Mouse (Mus musculus) neural tube, embryonic 11.5 days (tissue): ENCODE measurements around the gene Knl1. TPM values are rescaled to one million over a fixed set of nuclear protein-coding genes. Genes with fewer than 3 reads are reported as not detected.

Experiments
- ATAC-seq: fragments of 200-750 bp; cut with Nextera tagmentation; 2 replicates; pipeline ENCODE4 v1.8.0; 2017; ENCODE audit warnings: moderate number of reproducible peaks, mild to moderate bottlenecking, moderate TSS enrichment, moderate library complexity; ENCODE audit not compliant: insufficient read depth, low FRiP score, low TSS enrichment
- DNase-seq: peaks from one replicate; pipeline ENCODE4 v3.0.0-alpha.2; 2015; ENCODE audit warnings: low spot score
- H3K27ac ChIP-seq: fragments of 300-500 bp; sonication (generic); 2 replicates; pipeline ENCODE4 v1.5.1; 2014; ENCODE audit warnings: low read depth, mild to moderate bottlenecking, low read length
- H3K27me3 ChIP-seq: fragments of 300-500 bp; sonication (generic); 2 replicates; pipeline ENCODE4 v1.6.1; 2014; ENCODE audit warnings: mild to moderate bottlenecking, low read length, mixed read lengths; ENCODE audit not compliant: control insufficient read depth, insufficient read depth
- H3K36me3 ChIP-seq: fragments of 300-500 bp; sonication (generic); 2 replicates; pipeline ENCODE4 v1.6.1; 2014; ENCODE audit warnings: mild to moderate bottlenecking, low read length, moderate library complexity, mixed read lengths; ENCODE audit not compliant: control insufficient read depth, insufficient read depth
- H3K4me1 ChIP-seq: fragments of 300-500 bp; sonication (generic); 2 replicates; pipeline ENCODE4 v1.6.1; 2014; ENCODE audit warnings: low read length, mixed read lengths; ENCODE audit not compliant: control insufficient read depth, insufficient read depth
- H3K4me2 ChIP-seq: fragments of 300-500 bp; sonication (generic); 2 replicates; pipeline ENCODE4 v1.6.1; 2014; ENCODE audit warnings: low read depth, mild to moderate bottlenecking, moderate library complexity
- H3K4me3 ChIP-seq: fragments of 300-500 bp; sonication (generic); 2 replicates; pipeline ENCODE4 v1.5.1; 2014; ENCODE audit warnings: low read depth, low read length
- H3K9ac ChIP-seq: fragments of 300-500 bp; sonication (generic); 2 replicates; pipeline ENCODE4 v1.6.1; 2014; ENCODE audit warnings: mild to moderate bottlenecking, low read length
- H3K9me3 ChIP-seq: fragments of 300-500 bp; sonication (generic); 2 replicates; pipeline ENCODE4 v1.6.1; 2016; ENCODE audit warnings: low read length; ENCODE audit not compliant: control insufficient read depth
- WGBS: fragments of 180-500 bp; shearing (Covaris S2); extraction: QIAGEN DNeasy Blood & Tissue Kit; methylation state at CpG from one replicate; pipeline ENCODE4 v1.1.7; 2014; 5-methylcytosine and 5-hydroxymethylcytosine counted together
- polyA plus RNA-seq: library from polyadenylated mRNA; unstranded; fragments of >200 nt; fragmentation: Nextera tagmentation; extraction: Ambion mirVana; gene quantifications from 2 replicates; pipeline ENCODE4 v1.2.1, GENCODE M21; 2014

The Knl1 gene
- polyA plus RNA-seq, 1 experiment from 2014 or later: 33.2 TPM

DNA sequence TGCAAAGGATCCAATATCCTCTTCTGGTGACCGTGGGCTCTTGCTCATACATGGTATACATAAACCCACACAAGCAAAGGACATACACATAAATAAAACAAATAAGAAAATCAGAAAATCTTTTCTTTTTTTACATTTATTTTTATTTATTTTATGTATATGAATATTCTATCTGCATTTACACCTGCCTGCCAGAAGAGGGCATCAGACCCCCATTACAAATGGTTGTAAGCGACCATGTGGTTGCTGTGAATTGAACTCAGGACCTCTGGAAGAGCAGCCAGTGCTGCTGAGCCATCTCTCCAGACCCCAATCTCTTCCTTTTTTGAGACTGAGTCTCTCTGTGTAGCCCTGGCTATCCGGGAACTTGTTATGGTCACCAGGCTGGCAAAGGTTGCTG, 29.3 kb upstream of the Knl1 start:
- Histone ChIP-seq H3K9ac (no peak overlapping the region), H3K4me3 (no peak overlapping the region), H3K36me3 (peaks cover 6% of the 10 kb centered on the region), H3K4me1 (peaks cover 6% of the 10 kb centered on the region), H3K27ac (no peak overlapping the region), H3K9me3 (no peaks in the 10 kb centered on the region), H3K27me3 (no peaks in the 10 kb centered on the region), H3K4me2 (no peak overlapping the region)
- WGBS: 93% methylated on average over 3 of the region's 3 CpGs
- ATAC-seq: no peak
- DNase-seq: no peak

DNA sequence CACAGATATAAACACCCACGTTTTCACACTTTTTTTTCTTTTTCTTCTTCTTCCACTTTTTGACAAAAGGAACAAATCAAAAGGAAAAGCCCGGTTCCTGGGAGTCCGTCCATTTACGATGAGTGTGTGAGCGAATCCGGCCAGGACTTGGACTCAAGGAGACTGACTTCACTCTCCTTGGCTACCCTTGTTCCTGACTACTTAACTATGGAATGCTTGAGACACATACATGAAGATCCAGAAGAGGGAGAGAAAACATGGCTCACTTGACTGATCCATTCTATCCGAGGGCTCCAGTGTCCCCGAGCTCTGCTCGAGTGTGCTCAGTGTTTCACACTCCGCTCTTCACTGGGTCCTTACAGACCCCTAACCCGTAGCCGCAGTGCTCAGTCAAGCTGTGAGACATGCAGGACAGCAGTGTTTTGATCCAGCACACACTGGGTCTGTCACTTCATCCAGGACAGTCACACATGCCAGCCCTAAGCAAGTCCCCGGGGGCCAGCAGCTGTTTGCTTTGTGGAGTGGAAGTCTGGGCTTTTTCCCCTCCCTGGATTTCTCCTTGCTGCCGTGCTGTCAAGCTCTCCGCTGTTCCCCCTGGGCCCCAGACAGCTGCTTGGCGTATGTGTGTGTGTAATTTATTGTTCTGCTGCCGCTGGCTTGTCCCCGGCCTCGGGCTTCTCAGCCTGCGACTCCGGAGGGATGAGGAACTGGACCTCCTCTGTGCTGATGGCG, 28.4 kb upstream of the Knl1 start:
- Histone ChIP-seq H3K4me3 (no peak overlapping the region), H3K4me2 (peak overlapping the region; percentile 30), H3K4me1 (peaks cover 6% of the 10 kb centered on the region), H3K36me3 (peaks cover 6% of the 10 kb centered on the region), H3K27ac (peak overlapping the region; percentile 50; the same call in 1 of the 2 replicates), H3K27me3 (no peaks in the 10 kb centered on the region), H3K9me3 (no peaks in the 10 kb centered on the region), H3K9ac (peak overlapping the region; percentile 32; the same call in 1 of the 2 replicates)
- peak; percentile 63 for DNase-seq
- ATAC-seq: peak; percentile 50
- WGBS: 43% methylated on average over 22 of the region's 22 CpGs

DNA sequence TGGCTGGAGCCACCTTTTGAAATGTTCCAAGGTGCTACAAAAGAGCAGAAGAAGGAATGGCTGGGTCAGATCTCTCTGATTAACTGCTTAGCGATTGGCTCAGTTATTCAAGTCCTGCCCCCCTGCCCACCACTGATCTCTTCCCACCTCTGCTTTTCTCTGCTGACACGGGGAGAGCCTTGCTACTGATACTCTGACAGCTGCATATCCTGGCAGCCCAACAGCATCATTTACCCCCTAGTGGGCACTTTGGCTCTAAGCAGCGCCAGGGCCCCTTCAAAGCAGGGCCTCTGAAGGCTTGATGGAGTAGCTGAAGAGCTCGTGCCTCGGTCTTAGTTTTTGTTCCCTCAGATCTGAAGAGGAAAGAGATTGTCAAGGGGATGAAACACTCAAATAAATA, 27.8 kb upstream of the Knl1 start:
- no peak overlapping the region for H3K4me3 ChIP-seq
- H3K4me1 ChIP-seq: peaks cover 6% of the 10 kb centered on the region
- WGBS: 4% methylated on average over 5 of the region's 5 CpGs
- DNase-seq: peak; percentile 40
- H3K36me3 ChIP-seq: peaks cover 6% of the 10 kb centered on the region
- peak overlapping the region; percentile 50; the same call in 1 of the 2 replicates for H3K27ac ChIP-seq
- no peaks in the 10 kb centered on the region for H3K27me3 ChIP-seq
- peak; percentile 48; the same call in 1 of the 2 replicates for ATAC-seq
- H3K9ac ChIP-seq: 0 out of 2 replicates have a peak overlapping the region, but pooled peaks have one; percentile 32
- H3K4me2 ChIP-seq: peak overlapping the region; percentile 30
- no peaks in the 10 kb centered on the region for H3K9me3 ChIP-seq

DNA sequence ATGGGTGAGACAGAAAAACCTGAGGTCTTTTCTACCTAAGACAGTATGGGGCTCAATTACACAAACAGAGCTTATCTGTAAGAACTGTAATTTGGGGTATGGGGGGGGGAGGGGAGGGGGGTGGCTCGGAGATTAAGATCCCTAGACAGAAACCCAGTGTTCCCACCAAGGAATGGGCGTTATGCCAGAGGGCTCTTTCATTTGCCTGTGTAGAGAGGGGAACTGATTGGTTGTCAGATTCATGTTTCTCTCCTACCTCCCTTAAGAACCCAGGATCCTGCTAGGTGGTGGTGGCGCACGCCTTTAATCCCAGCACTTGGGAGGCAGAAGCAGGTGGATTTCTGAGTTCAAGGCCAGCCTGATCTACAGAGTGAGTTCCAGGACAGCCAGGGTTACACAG, 27.4 kb upstream of the Knl1 start:
- Histone ChIP-seq H3K4me1 (peaks cover 6% of the 10 kb centered on the region), H3K4me2 (no peak overlapping the region), H3K4me3 (no peak overlapping the region), H3K36me3 (peaks cover 6% of the 10 kb centered on the region), H3K27ac (no peak overlapping the region), H3K9ac (no peak overlapping the region), H3K27me3 (no peaks in the 10 kb centered on the region), H3K9me3 (no peaks in the 10 kb centered on the region)
- no peak for DNase-seq
- WGBS: 65% methylated on average over 4 of the region's 4 CpGs
- no peak for ATAC-seq

DNA sequence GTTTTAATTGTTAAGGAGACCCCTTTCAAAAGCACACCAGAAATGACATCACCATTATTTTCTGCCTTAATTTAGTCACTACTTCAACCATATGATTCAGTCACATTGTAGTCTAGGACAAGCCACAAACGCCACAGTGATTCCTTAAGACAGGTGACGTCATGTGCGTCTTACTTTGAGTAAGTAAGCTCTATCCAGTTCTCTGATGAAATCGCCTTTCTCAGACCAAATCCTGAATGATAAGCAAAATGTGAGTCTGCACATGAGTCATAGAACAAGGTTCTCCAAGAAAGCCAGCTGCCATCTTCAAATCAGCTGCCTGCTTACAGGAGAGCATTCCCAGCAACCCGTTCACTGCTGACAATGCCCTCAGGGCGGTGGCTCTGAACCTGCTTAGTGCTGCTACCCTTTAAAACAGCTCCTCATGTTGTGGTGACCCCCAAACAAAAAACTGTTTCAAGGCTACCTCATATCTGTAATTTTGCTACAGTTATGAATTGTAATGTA, 23.7 kb upstream of the Knl1 start:
- 95% methylated on average over 6 of the region's 6 CpGs for WGBS

DNA sequence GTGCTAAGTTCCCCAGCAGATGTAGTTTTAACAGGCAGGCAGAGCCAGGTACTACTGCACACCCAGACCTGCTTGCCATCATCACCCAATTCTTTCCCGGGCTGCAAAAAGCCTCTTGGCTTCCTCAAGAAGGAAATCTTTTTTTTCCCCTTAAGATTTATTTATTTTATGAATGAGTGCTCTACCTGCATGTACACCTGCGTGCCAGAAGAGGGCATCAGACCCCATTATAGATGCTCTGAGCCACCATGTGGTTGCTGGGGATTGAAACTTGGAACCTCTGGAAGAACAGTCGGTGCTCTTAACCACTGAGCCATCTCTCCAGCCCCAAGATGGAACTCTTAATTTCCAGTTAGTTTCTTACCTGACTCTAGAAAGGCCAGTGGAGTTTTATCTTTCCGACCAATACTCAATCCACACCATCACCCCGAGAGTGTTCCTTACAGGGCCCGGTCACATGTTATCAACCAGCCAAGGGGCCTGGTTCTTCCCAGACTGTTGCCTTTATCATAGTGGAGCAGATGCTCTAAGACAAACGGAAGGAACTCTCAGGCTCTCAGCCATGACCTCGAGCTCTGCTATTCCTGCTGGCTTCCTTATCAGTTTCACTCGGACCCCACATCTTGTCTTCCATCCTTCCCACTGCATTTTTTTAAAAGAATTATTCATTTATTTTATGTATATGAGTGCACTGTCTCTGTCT, 22.2 kb upstream of the Knl1 start:
- Histone ChIP-seq H3K4me2 (no peak overlapping the region), H3K4me3 (no peak overlapping the region), H3K9ac (no peak overlapping the region), H3K4me1 (peaks cover 3% of the 10 kb centered on the region; the same call in 1 of the 2 replicates), H3K9me3 (no peaks in the 10 kb centered on the region), H3K27me3 (no peaks in the 10 kb centered on the region), H3K36me3 (peaks cover 2% of the 10 kb centered on the region), H3K27ac (no peak overlapping the region)
- DNase-seq (no peak), ATAC-seq (no peak)
- WGBS: 75% methylated on average over 9 of the region's 9 CpGs

More for the DNA sequence above, 23.7 kb upstream of the Knl1 start:
- H3K4me2 ChIP-seq: no peak overlapping the region
- H3K4me3 ChIP-seq: no peak overlapping the region
- peaks cover 2% of the 10 kb centered on the region for H3K36me3 ChIP-seq
- H3K4me1 ChIP-seq: peaks cover 6% of the 10 kb centered on the region
- DNase-seq (no peak), ATAC-seq (no peak)
- no peak overlapping the region for H3K27ac ChIP-seq
- no peaks in the 10 kb centered on the region for H3K9me3 ChIP-seq
- H3K9ac ChIP-seq: no peak overlapping the region
- H3K27me3 ChIP-seq: no peaks in the 10 kb centered on the region

DNA sequence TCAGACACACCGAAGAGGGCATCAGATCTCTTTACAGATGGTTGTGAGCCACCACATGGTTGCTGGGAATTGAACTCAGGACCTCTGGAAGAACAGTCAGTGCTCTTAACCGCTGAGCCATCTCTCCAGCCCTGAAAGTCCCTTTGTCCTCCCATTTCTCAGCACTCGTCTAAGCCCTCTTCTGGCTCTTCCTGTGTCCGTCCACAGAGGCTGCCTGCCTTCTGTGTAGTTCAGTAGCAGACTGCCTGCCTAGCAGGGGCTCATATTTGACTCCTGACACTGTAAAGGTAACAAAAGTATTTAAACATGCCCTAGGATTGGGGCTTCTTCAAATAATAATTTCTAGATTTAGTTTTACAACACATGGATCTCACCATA, 21.7 kb upstream of the Knl1 start:
- WGBS: 80% methylated on average over 4 of the region's 4 CpGs
- Histone ChIP-seq H3K9ac (no peak overlapping the region), H3K4me1 (peaks cover 3% of the 10 kb centered on the region; the same call in 1 of the 2 replicates), H3K4me3 (no peak overlapping the region), H3K4me2 (no peak overlapping the region), H3K36me3 (peaks cover 2% of the 10 kb centered on the region), H3K9me3 (no peaks in the 10 kb centered on the region), H3K27ac (no peak overlapping the region), H3K27me3 (no peaks in the 10 kb centered on the region)
- ATAC-seq (no peak), DNase-seq (no peak)

DNA sequence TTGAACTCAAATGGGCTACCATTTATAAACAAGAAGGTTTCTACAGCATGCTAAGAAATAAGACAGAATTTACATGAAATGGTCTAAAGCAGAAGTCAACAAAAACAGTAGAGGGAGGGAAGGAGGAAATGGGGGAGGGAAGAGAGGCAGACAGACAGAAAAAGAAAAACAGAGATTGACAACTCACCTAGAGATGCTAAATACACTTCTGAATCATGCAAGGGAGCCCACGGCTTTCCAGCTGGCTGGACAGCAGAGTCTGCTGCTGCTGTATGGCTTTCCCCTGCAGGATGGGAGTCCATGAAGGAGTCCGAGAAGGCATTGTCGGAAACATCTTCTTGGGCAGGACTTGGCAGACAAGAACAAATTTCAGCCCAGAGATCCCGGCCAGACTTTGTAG, 20.0 kb upstream of the Knl1 start:
- Histone ChIP-seq H3K27me3 (no peaks in the 10 kb centered on the region), H3K36me3 (no peaks in the 10 kb centered on the region; the same call in 1 of the 2 replicates), H3K9me3 (no peaks in the 10 kb centered on the region), H3K4me3 (no peak overlapping the region), H3K27ac (no peak overlapping the region), H3K9ac (no peak overlapping the region), H3K4me2 (no peak overlapping the region), H3K4me1 (peaks cover 3% of the 10 kb centered on the region; the same call in 1 of the 2 replicates)
- WGBS: 90% methylated on average over 4 of the region's 4 CpGs
- DNase-seq (no peak), ATAC-seq (no peak)
